In genomic region chr16:93922835-93923389, GRCm38 (mm10) we compare ENCODE assay signal across 24 mouse cellular contexts. TPM values are rescaled to one million over a fixed set of nuclear protein-coding genes. Genes with fewer than 3 reads are reported as not detected.
DNase-seq lines count a peak whose midpoint lies in the region; ATAC-seq and TF ChIP-seq lines count a peak whose summit lies in the region.
"Had no signal": no experiment of that assay in that cellular context is flagged by ENCODE, and none has a peak within 500 bp of the region (broad histone marks: within the 10 kb centered on the region; RNA-seq: fewer than 3 reads in every experiment).

No protein-coding gene starts in this region.

- no peaks in the 10 kb centered on the region for H3K9me3 ChIP-seq in midbrain, embryonic 11.5 days (ENCODE audit: control insufficient read depth, low read length)
- H3K9me3 ChIP-seq in midbrain, embryonic 16.5 days (replicated peaks; ENCODE audit: control insufficient read depth, low read length, poor library complexity, severe bottlenecking), result no peaks in the 10 kb centered on the region
- no peaks in the 10 kb centered on the region for H3K9me3 ChIP-seq in ES-E14 (ENCODE audit: control insufficient read depth, insufficient read depth, low read depth, low read length)
- H3K9me3 ChIP-seq: embryonic facial prominence, embryonic 13.5 days; embryonic facial prominence, embryonic 15.5 days; forebrain, embryonic 10.5 days; forebrain, embryonic 12.5 days had no signal

- no peaks in the 10 kb centered on the region for H3K4me1 ChIP-seq in midbrain, embryonic 11.5 days (ENCODE audit: control insufficient read depth, insufficient read depth, low read length)
- H3K4me1 ChIP-seq in midbrain, embryonic 16.5 days (ENCODE audit: control insufficient read depth, insufficient read depth, low read length), result peaks cover 3% of the 10 kb centered on the region; the same call in 1 of the 2 replicates
- H3K4me1 ChIP-seq in ES-E14 (ENCODE audit: control insufficient read depth in 2 of 2, insufficient read depth in 2 of 2, low read length in 2 of 2, poor library complexity in 1 of 2), result peaks cover 2 to 28% of the 10 kb centered on the region in 2 experiments; a peak in 2 of 4 replicates
- H3K4me1 ChIP-seq: embryonic facial prominence, embryonic 15.5 days had no signal

- WGBS in midbrain, embryonic 11.5 days, result 76% methylated on average over 5 of the region's 5 CpGs
- 81% methylated on average over 5 of the region's 5 CpGs for WGBS in midbrain, embryonic 16.5 days

- peak; percentile 62 for DNase-seq in midbrain, embryonic 11.5 days (ENCODE audit: low spot score, missing footprints)
- no peak for DNase-seq in ES-E14 (ENCODE audit: low read depth, low spot score)
- no peak for DNase-seq in frontal cortex, postnatal 36 days (ENCODE audit: low spot score in 2 of 2)
- DNase-seq in adrenal gland, postnatal 36 days, result no peak
- DNase-seq: adrenal gland, adult 8-10 months; adrenal gland, postnatal 14 days; B cell, adult 2 months; cerebellum, adult 11 months; cerebellum, adult 18-20 months; cerebellum, adult 8-10 months; cerebellum, adult 9-11 months; cerebellum, postnatal 14 days; cerebellum, postnatal 36 days; embryo, embryonic 11 days had no signal

- no peak overlapping the region for H3K4me3 ChIP-seq in midbrain, embryonic 11.5 days (ENCODE audit: low read depth, low read length)
- no peak overlapping the region for H3K4me3 ChIP-seq in midbrain, embryonic 16.5 days (ENCODE audit: low read depth, low read length)
- H3K4me3 ChIP-seq in ES-E14 (ENCODE audit: insufficient read depth in 1 of 2, low read depth in 1 of 2, low read length in 2 of 2, poor library complexity in 1 of 2, severe bottlenecking in 1 of 2), result no peak overlapping the region
- H3K4me3 ChIP-seq: embryonic facial prominence, embryonic 13.5 days; embryonic facial prominence, embryonic 15.5 days; erythroblast, embryonic 14.5 days; forebrain, embryonic 10.5 days; forebrain, embryonic 12.5 days had no signal

- no peak for ATAC-seq in midbrain, embryonic 11.5 days (ENCODE audit: low FRiP score)
- no peak for ATAC-seq in midbrain, embryonic 16.5 days
- ATAC-seq: activated CD4-positive, CD25-positive, alpha-beta regulatory T cell, adult 4 months; CD4-positive, CD25-positive, alpha-beta regulatory T cell, adult 4 months; forebrain, embryonic 14.5 days; forebrain, embryonic 16.5 days had no signal

- in situ Hi-C loops in ES-E14 (cut with MboI; ENCODE audit: low sequenced_read_pairs in 2 of 2, unreplicated experiment in 2 of 2), result no loop called here

- no peaks in the 10 kb centered on the region for H3K27me3 ChIP-seq in midbrain, embryonic 11.5 days (ENCODE audit: control insufficient read depth, insufficient read depth, low read length)
- H3K27me3 ChIP-seq in midbrain, embryonic 16.5 days (ENCODE audit: control insufficient read depth, insufficient read depth, low read depth, low read length), result no peaks in the 10 kb centered on the region
- H3K27me3 ChIP-seq: embryonic facial prominence, embryonic 13.5 days; embryonic facial prominence, embryonic 15.5 days; forebrain, embryonic 12.5 days had no signal

- H3K9ac ChIP-seq in midbrain, embryonic 11.5 days (ENCODE audit: low read length), result no peak overlapping the region
- no peak overlapping the region for H3K9ac ChIP-seq in midbrain, embryonic 16.5 days (ENCODE audit: low read depth, low read length)
- H3K9ac ChIP-seq in ES-E14 (ENCODE audit: insufficient read depth, low read depth, low read length, poor library complexity, severe bottlenecking), result peak overlapping the region; percentile 20; the same call in 1 of the 2 replicates
- H3K9ac ChIP-seq: embryonic facial prominence, embryonic 13.5 days; embryonic facial prominence, embryonic 15.5 days; forebrain, embryonic 12.5 days had no signal

- no peak overlapping the region for H3K4me2 ChIP-seq in midbrain, embryonic 11.5 days
- H3K4me2 ChIP-seq in midbrain, embryonic 16.5 days (ENCODE audit: low read length), result no peak overlapping the region
- H3K4me2 ChIP-seq: embryonic facial prominence, embryonic 13.5 days; embryonic facial prominence, embryonic 15.5 days; forebrain, embryonic 12.5 days had no signal

- no peaks in the 10 kb centered on the region for H3K36me3 ChIP-seq in midbrain, embryonic 11.5 days (ENCODE audit: control insufficient read depth, insufficient read depth, low read length)
- no peaks in the 10 kb centered on the region for H3K36me3 ChIP-seq in midbrain, embryonic 16.5 days (ENCODE audit: control insufficient read depth, insufficient read depth, low read length)
- H3K36me3 ChIP-seq in ES-E14 (ENCODE audit: control insufficient read depth, insufficient read depth, low read length, poor library complexity, severe bottlenecking), result no peaks in the 10 kb centered on the region
- H3K36me3 ChIP-seq: embryonic facial prominence, embryonic 13.5 days; embryonic facial prominence, embryonic 15.5 days; forebrain, embryonic 10.5 days; forebrain, embryonic 12.5 days had no signal

- H3K27ac ChIP-seq in midbrain, embryonic 11.5 days (ENCODE audit: low read depth, low read length), result no peak overlapping the region
- no peak overlapping the region for H3K27ac ChIP-seq in midbrain, embryonic 16.5 days (ENCODE audit: low read length)
- no peak overlapping the region; the same call in 1 of the 2 replicates for H3K27ac ChIP-seq in ES-E14 (ENCODE audit: insufficient read depth, low read depth, low read length, poor library complexity, severe bottlenecking)
- H3K27ac ChIP-seq: embryonic facial prominence, embryonic 13.5 days; embryonic facial prominence, embryonic 15.5 days; forebrain, embryonic 10.5 days; forebrain, embryonic 12.5 days had no signal

TF ChIP-seq in ES-E14, 5 proteins besides CTCF, POLR2A, EP300 and RAD21:
- TF ChIP-seq ZNF384 (IDR thresholded peaks at IDR 0.05; ENCODE audit: low read depth, low read length) (no peak), MAFK (IDR thresholded peaks at IDR 0.05; ENCODE audit: insufficient read depth, low read depth, low read length) (0 out of 2 replicates have a peak, but pooled peaks have one; percentile 24)

RNA-seq across cellular contexts. Expression of gene Chaf1b, which starts 39.2 kb away (rescaled TPM):
- 99.8 and 102 TPM in 2 replicates for polyA plus RNA-seq in midbrain, embryonic 11.5 days (2014; fragmentation: Nextera tagmentation; extraction: Ambion mirVana)
- polyA plus RNA-seq in midbrain, embryonic 16.5 days (2015; fragmentation: Nextera tagmentation; extraction: Ambion mirVana), result 12.4 and 15.1 TPM in 2 replicates
- 39.5 and 44.2 TPM in 2 replicates for total RNA-seq in ES-E14 (2012; rRNA removed)
- 1 to 10 TPM; 3.0 to 3.9 TPM for total RNA-seq in adrenal gland, postnatal 36 days (2021)
